Mouse (Mus musculus) erythroblast, embryonic 14.5 days (primary cell): Measurements from ENCODE around the gene Tat. TPM values are rescaled to one million over a fixed set of nuclear protein-coding genes. Genes with fewer than 3 reads are reported as not detected.

ENCODE experiments used
- H3K27me3 ChIP-seq: 2 replicates; pipeline ENCODE4 v1.6.1; 2012; ENCODE audit warnings: inconsistent platforms; ENCODE audit not compliant: control insufficient read depth
- H3K36me3 ChIP-seq: 2 replicates; pipeline ENCODE4 v1.6.1; 2012; ENCODE audit warnings: mild to moderate bottlenecking, inconsistent platforms; ENCODE audit not compliant: control insufficient read depth
- H3K4me1 ChIP-seq: 2 replicates; pipeline ENCODE4 v1.6.1; 2012; ENCODE audit warnings: inconsistent platforms; ENCODE audit not compliant: control insufficient read depth
- H3K4me3 ChIP-seq: replicated peaks from 2 replicates; pipeline ENCODE3; 2012; ENCODE audit warnings: moderate library complexity, mild to moderate bottlenecking, inconsistent platforms
- H3K9me3 ChIP-seq: 2 replicates; pipeline ENCODE4 v1.6.1; 2012; ENCODE audit warnings: low read length, inconsistent platforms, mixed read lengths; ENCODE audit not compliant: control insufficient read depth
- GATA1 ChIP-seq: IDR thresholded peaks from 2 replicates; pipeline ENCODE4 v1.6.1; 2012; ENCODE audit warnings: low read length, inconsistent platforms, mixed read lengths
- TAL1 ChIP-seq: IDR thresholded peaks from 3 replicates; pipeline ENCODE4 v1.6.1; 2012; ENCODE audit warnings: low read length, inconsistent platforms, mixed read lengths
- polyA plus RNA-seq: library from polyadenylated mRNA; stranded (reverse); fragments of >175 nt; gene quantifications from 2 replicates; pipeline ENCODE4 v1.2.3, GENCODE M21; 2012

The Tat gene
- polyA plus RNA-seq, 1 experiment, result not detected

DNA sequence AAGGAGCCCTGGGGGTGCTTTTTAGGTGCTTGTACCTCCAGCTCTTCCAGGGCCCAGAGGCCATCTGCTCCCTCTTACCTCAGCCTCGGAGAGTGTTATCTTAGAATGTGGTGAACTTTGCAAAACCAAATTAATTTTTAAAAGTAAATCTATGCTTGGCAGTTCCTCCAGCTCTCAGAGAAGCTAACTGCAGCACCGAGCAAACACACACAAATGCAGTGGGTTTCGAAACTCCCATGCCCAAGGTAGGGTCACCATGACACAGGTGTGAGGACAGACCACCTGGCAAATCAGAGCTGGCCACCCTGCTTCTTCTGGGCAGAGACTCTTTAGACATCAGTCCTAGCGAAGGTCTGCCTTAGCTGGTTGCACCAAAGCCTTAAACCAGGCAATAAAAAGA lies 17.3 kb upstream of the Tat start:
- Histone ChIP-seq H3K27me3 (peaks cover 15% of the 10 kb centered on the region), H3K36me3 (no peaks in the 10 kb centered on the region), H3K4me1 (no peaks in the 10 kb centered on the region), H3K4me3 (no peak overlapping the region), H3K9me3 (no peaks in the 10 kb centered on the region)
- TF ChIP-seq TAL1 (no peak), GATA1 (no peak)

DNA sequence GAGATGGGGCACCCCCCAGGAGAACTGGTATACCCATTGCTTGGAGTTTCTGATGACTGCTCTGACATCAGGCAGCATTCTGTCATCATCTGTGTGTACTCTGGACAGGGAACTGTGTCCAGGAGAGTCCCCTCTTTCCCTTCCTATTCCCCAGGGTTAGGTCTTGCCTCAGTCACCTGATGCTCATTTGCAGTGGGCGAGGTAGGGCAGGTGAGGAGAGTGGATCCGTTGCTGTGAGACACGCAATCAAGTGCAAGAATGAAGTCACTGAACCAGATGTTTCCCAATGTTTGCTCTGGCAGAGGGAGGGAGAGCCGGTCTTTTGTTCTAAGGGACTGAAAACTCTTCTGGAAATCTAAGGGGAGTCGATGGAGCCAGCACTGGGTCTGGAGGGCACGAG lies 10.9 kb upstream of the Tat start:
- TF ChIP-seq GATA1 (no peak), TAL1 (no peak)
- Histone ChIP-seq H3K27me3 (no peaks in the 10 kb centered on the region), H3K9me3 (no peaks in the 10 kb centered on the region), H3K4me1 (no peaks in the 10 kb centered on the region), H3K36me3 (no peaks in the 10 kb centered on the region), H3K4me3 (no peak overlapping the region)

DNA sequence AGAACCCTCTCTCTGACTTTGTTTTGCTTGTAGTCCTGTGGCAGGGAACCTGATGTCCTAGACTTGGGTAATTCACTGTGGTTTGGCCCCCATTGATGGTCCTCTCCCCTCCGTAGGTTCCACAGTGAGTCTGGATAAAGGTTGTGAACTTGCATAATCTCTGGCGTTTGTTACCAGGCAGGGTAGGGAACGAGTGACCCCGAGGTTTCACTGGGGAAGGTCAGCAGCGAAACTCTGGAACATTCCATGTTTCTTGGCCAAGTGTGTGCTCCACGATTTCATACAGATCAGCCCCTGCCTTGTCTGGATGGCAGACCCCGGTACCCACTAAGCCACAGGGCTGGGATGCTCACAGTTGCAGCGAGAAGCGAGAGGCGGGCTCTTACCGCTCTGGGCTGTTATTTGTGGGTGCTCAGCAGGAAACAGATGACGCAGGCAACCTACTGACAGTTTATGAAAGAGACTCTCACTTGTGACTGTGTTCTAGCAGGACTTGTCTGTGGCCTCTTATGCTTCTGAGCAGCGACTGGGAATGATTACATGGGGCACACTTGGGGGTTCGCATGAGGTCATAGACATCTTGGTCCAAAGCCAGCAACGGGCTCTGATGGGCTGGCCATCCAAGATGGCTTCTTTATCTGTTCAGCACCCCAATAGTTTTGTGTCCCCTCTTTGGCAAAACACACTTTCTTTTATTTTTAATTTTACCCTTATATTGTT lies 7.7 kb upstream of the Tat start:
- TF ChIP-seq TAL1 (no peak), GATA1 (no peak)
- no peaks in the 10 kb centered on the region for H3K36me3 ChIP-seq
- no peaks in the 10 kb centered on the region for H3K27me3 ChIP-seq
- no peaks in the 10 kb centered on the region; the same call in 1 of the 2 replicates for H3K9me3 ChIP-seq
- H3K4me1 ChIP-seq, result no peaks in the 10 kb centered on the region
- no peak overlapping the region for H3K4me3 ChIP-seq

DNA sequence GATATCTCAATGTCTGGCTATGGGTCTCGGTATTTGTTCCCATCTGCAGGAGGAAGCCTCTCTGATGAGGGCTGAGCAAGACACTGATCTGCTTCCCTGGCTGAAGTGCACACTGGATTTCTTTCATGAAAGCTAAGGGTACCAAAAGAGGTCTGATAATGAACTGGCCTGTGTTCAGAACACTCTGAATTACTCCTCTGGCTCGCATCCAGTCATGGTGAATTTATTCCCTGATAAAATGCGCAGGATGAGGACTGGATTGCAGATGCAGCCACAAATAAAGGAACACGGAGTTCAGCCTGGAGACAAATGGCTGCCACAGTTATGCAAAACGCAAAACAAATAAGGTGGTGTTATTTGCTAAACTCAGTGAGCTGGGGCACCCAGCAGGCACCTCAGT lies 6.3 kb upstream of the Tat start:
- Histone ChIP-seq H3K36me3 (no peaks in the 10 kb centered on the region), H3K9me3 (no peaks in the 10 kb centered on the region; the same call in 1 of the 2 replicates), H3K4me1 (no peaks in the 10 kb centered on the region), H3K4me3 (no peak overlapping the region), H3K27me3 (no peaks in the 10 kb centered on the region)
- no peak for TF ChIP-seq TAL1
- no peak for TF ChIP-seq GATA1

DNA sequence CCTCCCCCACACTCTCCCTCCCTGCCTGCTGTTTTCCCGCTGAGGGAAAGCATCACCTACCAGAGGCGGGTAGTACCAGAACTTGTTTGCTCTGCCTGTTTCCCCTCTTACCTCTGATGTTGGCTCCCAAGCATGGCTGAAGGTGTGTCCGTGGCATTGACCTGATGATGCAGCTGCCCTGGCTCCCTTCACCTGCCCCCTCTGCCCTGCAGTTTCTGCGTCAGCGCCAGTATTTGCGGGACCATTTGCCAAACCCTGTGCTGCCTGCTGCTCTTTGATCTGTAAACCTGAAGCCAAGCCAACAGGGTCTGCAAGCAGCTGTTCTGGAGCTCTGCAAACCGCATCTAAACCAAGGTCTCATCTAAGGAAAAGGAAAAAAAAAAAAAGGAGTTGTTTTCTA lies 3.9 kb upstream of the Tat start:
- no peaks in the 10 kb centered on the region; the same call in 1 of the 2 replicates for H3K9me3 ChIP-seq
- no peak overlapping the region for H3K4me3 ChIP-seq
- H3K27me3 ChIP-seq, result no peaks in the 10 kb centered on the region
- no peaks in the 10 kb centered on the region for H3K36me3 ChIP-seq
- TF ChIP-seq TAL1 (no peak), GATA1 (no peak)
- H3K4me1 ChIP-seq, result no peaks in the 10 kb centered on the region

DNA sequence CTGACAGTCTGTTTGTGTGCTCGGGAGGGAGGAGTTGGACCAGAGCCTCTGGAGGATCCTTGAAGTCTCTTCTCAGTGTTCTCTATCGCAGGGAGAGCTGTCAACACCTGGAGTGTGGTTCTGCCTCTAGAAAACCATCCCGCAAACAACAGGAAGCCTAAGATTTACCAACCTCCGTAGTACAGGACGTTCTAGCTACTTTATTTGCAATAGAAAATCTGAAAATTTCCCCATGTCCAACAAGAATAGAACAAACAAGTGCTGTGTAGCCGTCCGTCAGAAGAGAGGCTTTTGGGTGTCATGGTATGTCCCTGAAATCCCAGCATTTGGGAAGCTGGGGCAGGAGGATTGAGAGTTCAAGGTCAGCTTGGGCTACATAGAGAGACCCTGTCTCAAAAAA lies 2.5 kb upstream of the Tat start:
- H3K4me3 ChIP-seq, result no peak overlapping the region
- no peaks in the 10 kb centered on the region for H3K4me1 ChIP-seq
- H3K36me3 ChIP-seq, result no peaks in the 10 kb centered on the region
- no peaks in the 10 kb centered on the region for H3K27me3 ChIP-seq
- no peak for TF ChIP-seq GATA1
- no peaks in the 10 kb centered on the region; the same call in 1 of the 2 replicates for H3K9me3 ChIP-seq

DNA sequence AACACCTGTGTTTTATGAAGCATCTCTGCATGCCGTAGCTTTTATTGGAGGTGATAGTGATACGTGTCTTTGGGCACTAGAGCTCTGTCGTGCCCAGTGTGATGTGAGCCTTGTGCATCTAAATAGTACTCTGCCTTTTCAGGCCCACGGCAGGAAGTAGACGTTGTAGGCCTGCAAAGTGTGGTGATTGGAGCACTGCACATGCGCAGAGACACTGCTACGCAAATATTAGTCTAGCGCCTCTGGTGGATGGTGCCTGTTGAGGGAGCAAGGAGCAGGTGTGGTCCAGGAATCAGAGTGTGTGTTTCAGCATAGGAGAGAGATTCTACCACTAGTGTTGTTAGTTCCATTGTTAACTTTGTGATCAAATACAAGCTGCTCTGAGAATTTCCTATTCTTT lies 1.1 kb upstream of the Tat start:
- Histone ChIP-seq H3K4me1 (no peaks in the 10 kb centered on the region), H3K4me3 (no peak overlapping the region), H3K27me3 (no peaks in the 10 kb centered on the region), H3K9me3 (no peaks in the 10 kb centered on the region; the same call in 1 of the 2 replicates), H3K36me3 (no peaks in the 10 kb centered on the region)
- no peak for TF ChIP-seq TAL1
- no peak for TF ChIP-seq GATA1

DNA sequence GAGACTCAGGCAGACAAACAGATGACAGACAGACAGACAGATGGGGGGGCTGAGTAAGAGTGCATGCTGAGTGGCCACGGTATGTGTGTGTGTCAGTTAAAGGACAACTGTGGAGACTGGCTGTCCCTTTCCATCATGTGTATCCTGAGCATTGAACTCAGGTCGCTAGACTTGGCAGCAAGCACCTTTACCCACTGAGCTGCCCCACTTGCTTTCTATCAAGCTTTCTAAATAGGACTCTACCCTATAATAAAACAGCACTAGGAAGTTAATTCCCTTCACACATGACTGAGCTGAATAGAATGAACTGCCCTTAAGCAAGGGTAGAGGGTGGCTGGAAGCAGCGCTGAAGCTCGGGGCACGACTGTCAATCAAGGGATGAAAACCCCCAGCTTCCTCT lies 1.9 kb downstream of the Tat start:
- Histone ChIP-seq H3K27me3 (no peaks in the 10 kb centered on the region), H3K4me3 (no peak overlapping the region), H3K36me3 (no peaks in the 10 kb centered on the region), H3K4me1 (no peaks in the 10 kb centered on the region), H3K9me3 (no peaks in the 10 kb centered on the region)
- TF ChIP-seq TAL1, result no peak
- TF ChIP-seq GATA1, result no peak

DNA sequence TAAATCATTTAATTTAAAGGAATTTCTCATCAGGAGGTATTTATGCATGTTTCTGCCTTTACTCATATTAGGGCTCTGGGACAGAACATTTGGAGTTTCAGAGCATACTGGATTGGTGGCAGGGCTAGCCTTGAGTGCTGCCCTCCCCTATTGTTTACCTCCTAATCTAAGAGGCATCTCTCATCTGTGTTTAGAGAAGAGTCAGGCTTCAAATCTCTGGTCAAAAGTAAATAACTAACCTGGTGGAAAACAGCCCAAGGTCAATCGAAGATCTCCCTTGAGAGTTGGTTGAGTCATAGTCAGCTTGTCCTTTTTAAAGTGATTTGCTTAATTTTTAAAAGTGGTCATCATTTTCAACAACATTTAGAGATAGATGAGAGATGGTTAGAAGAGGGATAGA lies 2.7 kb downstream of the Tat start:
- no peaks in the 10 kb centered on the region for H3K27me3 ChIP-seq
- no peaks in the 10 kb centered on the region for H3K36me3 ChIP-seq
- no peak overlapping the region for H3K4me3 ChIP-seq
- H3K9me3 ChIP-seq, result no peaks in the 10 kb centered on the region
- TF ChIP-seq TAL1, result no peak
- H3K4me1 ChIP-seq, result no peaks in the 10 kb centered on the region

DNA sequence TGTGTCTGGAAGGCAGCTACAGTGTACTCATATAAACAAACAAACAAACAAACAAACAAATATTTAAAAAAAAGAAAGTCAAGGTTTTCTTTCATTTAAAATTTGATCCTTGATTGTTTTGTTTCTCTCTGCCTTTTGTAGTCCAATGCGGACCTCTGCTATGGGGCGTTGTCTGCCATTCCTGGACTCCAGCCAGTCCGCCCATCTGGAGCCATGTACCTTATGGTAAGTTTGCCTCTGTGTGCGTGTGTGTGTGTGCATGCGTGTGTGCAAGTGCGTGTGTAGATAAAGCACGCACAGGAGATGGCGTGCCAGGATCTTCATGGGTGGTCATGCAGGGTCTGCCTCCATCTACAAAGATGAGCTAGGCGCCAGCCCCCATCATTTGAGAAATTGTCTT lies 7.1 kb downstream of the Tat start:
- no peak for TF ChIP-seq GATA1
- TF ChIP-seq TAL1, result no peak
- Histone ChIP-seq H3K36me3 (no peaks in the 10 kb centered on the region), H3K4me1 (no peaks in the 10 kb centered on the region), H3K27me3 (no peaks in the 10 kb centered on the region), H3K4me3 (no peak overlapping the region), H3K9me3 (no peaks in the 10 kb centered on the region)
